Mouse (Mus musculus) hindlimb bud, embryonic 11.5 days (tissue): ENCODE data around the gene Olfr982.

Experiments
- DNase-seq: peaks from one replicate; pipeline ENCODE4 v3.0.0-alpha.2; 2012; ENCODE audit warnings: low read depth, low spot score; ENCODE audit errors: extremely low spot score

The Olfr982 gene

DNA sequence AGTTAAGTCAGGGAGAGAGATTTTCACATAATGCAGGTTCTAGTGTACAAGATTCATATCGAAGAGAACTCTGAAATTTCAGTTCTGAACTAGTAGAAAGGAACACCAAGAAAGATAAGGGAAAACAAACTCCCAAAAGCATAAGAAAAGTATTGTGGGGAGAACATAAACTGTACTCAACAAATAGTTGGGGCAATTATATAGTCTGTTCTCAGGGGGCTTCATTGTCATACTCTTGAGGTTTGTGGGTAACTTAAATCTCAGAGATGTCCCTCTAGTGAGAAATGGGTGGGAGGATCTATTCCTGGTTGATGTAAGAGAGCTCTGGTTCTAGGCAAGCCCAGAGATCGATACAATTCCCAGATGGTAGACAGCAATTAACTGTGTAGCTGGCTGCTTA is at the start of gene Olfr982:
Gene Olfr982, plus strand, starts transcription at position 301 of the 400 bp plus-strand sequence.
- DNase-seq: no peak

DNA sequence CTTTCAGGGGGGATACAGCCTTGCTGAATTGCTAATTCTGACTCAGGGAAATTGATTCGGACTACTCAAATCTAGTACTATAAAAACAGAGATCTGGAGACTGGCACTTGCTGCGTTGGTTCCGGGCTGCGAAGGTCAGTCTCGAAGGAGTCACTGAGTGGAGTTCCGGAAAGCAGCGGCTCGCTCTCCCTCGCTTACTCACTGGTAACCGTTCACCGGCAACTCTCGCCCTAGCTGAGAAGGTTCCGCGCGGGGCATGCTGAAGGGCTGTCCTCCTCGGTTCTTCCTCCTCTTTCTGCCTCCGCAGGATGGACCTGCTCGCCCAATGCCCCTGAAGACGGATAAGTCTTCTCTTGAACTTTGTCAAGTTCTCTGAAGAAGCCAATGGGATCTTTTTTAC is 23.5 kb upstream of the Olfr982 start:
- DNase-seq: no peak

DNA sequence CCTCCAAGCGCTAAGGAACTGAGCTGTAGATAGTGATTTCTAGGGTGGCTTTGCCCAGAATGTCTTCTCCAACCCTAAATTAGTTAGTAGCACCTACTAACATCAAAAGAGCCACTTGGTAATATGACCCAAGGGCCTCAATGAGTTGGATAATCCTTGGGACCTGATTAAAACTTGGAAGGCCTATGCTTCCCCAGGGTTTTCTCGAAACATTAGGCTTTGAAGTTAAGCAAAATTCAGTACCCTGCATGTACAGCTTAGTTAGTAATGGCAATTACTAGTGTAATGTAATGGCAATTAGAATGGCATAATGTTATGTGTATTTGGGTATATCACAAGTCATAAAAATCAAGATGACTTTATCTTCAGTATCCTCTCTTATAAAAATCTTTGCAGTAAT is 19.9 kb downstream of the Olfr982 start, which contains the start of gene Olfr983:
Gene Olfr983, minus strand, starts transcription at position 101 of the 400 bp plus-strand sequence.
- no peak for DNase-seq

DNA sequence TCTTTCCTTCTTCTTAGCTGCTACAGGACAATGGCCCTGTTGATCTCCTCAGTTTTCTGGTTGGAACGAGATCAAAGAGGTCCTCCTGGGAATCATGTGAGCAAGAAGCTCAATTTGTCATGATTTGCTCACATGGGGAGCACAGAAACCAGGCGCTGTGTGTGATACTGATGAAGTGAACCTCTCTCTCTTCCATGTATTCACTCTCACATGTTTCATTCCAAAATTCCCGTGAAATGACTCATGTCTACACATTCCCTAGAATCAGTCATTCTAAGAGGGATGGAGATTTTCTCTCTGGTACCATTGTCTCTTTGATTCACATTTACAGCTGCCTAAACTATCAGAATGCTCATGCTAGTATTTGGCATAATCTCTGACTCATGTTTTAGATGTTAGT is 21.1 kb downstream of the Olfr982 start:
- DNase-seq: no peak

DNA sequence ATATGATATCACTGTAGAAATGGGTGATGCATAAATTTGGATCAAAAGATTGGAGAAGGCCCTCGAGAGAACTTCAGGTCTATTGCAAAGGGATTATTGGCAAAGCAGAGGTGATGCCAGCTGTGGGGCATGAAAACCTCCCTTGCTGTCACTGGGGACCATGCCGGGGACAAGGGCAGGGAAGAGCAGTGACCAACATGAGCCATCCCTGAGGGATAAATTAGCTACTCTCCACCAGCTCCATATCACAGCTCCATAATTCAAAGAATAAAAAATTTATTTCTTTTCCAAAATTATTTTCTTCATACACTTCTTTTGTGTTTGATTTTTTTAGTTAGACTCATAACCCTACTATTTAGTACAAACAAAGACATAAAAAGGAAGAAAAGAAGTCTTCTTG is 40.5 kb downstream of the Olfr982 start, which contains the start of gene Olfr984:
Gene Olfr984, minus strand, starts transcription at position 101 of the 400 bp plus-strand sequence.
- DNase-seq: no peak

DNA sequence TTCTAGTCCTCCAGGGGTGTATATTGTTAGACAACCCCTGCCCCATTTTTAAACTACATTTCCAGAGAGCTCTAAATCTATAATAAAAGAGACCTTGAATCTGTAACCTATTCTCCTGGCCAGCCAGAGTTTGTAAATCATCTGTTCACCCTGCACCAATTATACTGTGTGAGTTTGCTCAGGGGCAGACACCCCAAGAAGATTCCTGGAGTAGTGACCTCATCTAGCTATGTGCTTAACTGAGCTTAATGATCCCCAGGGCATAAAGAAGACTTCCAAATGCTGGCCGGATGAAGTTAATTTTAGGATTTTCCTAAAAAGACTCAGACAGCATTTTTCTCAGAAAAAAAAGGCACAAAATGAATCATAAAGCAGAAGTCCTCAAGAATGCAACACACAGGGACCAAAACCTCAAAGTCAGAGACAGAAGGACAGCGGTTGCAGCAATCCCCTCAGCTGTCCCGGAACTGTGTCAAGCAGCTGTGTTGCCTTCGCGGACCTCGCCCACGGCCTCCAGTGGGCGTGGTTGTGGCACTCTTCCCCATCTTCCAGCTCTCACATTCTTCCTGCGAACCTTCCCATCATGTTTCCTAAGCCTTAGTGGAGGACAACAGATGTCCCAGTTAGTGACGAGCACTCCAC is 43.1 kb downstream of the Olfr982 start:
- DNase-seq: no peak

DNA sequence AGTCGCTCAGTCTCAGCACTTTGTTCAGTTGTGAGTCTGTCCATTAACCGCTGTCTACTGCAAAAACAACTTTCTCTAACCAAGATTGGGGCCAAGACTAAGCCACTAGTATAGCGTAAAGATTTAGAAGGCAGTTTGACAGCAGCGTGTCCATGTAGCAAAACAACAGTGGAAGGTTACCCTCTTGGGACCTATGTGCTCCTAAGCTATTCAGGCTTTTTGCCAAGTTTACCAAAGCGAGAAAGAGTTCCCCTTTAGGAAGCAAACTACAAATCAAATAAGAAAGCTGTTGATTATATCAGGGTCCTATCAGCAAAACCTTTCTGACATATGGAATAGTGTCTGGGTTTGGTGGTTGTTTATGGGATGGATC is 43.6 kb downstream of the Olfr982 start:
- no peak for DNase-seq
